Mouse (Mus musculus) limb, embryonic 14.5 days (tissue): Measurements from ENCODE around the gene Fchsd2. TPM values are rescaled to one million over a fixed set of nuclear protein-coding genes. Genes with fewer than 3 reads are reported as not detected.

ENCODE experiments used
- ATAC-seq: fragments of 200-750 bp; cut with Nextera tagmentation; 2 replicates; pipeline ENCODE4 v1.8.0; 2017; ENCODE audit warnings: low read depth, moderate number of reproducible peaks, moderate TSS enrichment; ENCODE audit not compliant: low FRiP score
- DNase-seq: peaks from one replicate; pipeline ENCODE4 v3.0.0-alpha.2; 2015; ENCODE audit warnings: low spot score
- H3K27ac ChIP-seq: fragments of 300-500 bp; sonication (generic); replicated peaks from 2 replicates; pipeline ENCODE4 v1.5.1; 2014; ENCODE audit warnings: low read depth, mild to moderate bottlenecking, low read length, moderate library complexity, mixed read lengths
- H3K27me3 ChIP-seq: fragments of 300-500 bp; sonication (generic); 2 replicates; pipeline ENCODE4 v1.6.1; 2014; ENCODE audit warnings: low read length, mixed read lengths; ENCODE audit not compliant: control insufficient read depth, insufficient read depth
- H3K36me3 ChIP-seq: fragments of 300-500 bp; sonication (generic); 2 replicates; pipeline ENCODE4 v1.6.1; 2014; ENCODE audit warnings: mild to moderate bottlenecking, low read length, moderate library complexity, mixed read lengths; ENCODE audit not compliant: control insufficient read depth, insufficient read depth
- H3K4me1 ChIP-seq: fragments of 300-500 bp; sonication (generic); 2 replicates; pipeline ENCODE4 v1.6.1; 2014; ENCODE audit warnings: antibody characterized with exemption, low read length, mixed read lengths; ENCODE audit not compliant: control insufficient read depth, insufficient read depth
- H3K4me2 ChIP-seq: fragments of 300-500 bp; sonication (generic); replicated peaks from 2 replicates; pipeline ENCODE4 v1.6.1; 2014; ENCODE audit warnings: low read depth, mild to moderate bottlenecking, low read length, moderate library complexity; ENCODE audit not compliant: severe bottlenecking
- H3K4me3 ChIP-seq: fragments of 300-500 bp; sonication (generic); replicated peaks from 2 replicates; pipeline ENCODE4 v1.5.1; 2014; ENCODE audit warnings: low read length
- H3K9ac ChIP-seq: fragments of 300-500 bp; sonication (generic); 2 replicates; pipeline ENCODE4 v1.6.1; 2014; ENCODE audit warnings: mild to moderate bottlenecking, low read depth, low read length, moderate library complexity; ENCODE audit not compliant: severe bottlenecking
- H3K9me3 ChIP-seq: fragments of 300-500 bp; sonication (generic); 2 replicates; pipeline ENCODE4 v1.6.1; 2016; ENCODE audit warnings: low read length; ENCODE audit not compliant: control insufficient read depth
- POLR2A ChIP-seq: fragments of 200-500 bp; IDR thresholded peaks from 2 replicates; pipeline ENCODE4 v1.8.0; 2012; ENCODE audit warnings: inconsistent platforms, mild to moderate bottlenecking, moderate library complexity, borderline replicate concordance; ENCODE audit not compliant: insufficient read depth, insufficient read length; ENCODE audit errors: extremely low read depth
- WGBS: fragments of 180-500 bp; shearing (Covaris S2); extraction: QIAGEN DNeasy Blood & Tissue Kit; methylation state at CpG from one replicate; pipeline ENCODE4 v1.1.7; 2014; 5-methylcytosine and 5-hydroxymethylcytosine counted together
- polyA plus RNA-seq, 2 experiments: library from polyadenylated mRNA; depleted of rRNA in 1 of 2; stranded (reverse) in 1 of 2; unstranded in 1 of 2; fragments of >200 nt; fragmentation: Nextera tagmentation in 1 of 2; extraction: Ambion mirVana in 1 of 2; gene quantifications; 2 replicates each; pipeline versions ENCODE4 v1.2.1 to v1.2.3; 2012 to 2014

Gene Fchsd2
- polyA plus RNA-seq, 2 experiments: 19.9 to 21.9 TPM

- no peaks in the 10 kb centered on the region for H3K27me3 ChIP-seq
- H3K4me3 ChIP-seq: peak overlapping the region; percentile 60
- peak; percentile 97 for DNase-seq
- peak overlapping the region; percentile 92 for H3K4me2 ChIP-seq
- H3K9me3 ChIP-seq: no peaks in the 10 kb centered on the region
- H3K36me3 ChIP-seq: peaks cover 15% of the 10 kb centered on the region; the same call in 1 of the 2 replicates
- peak; percentile 92 for ATAC-seq
- peak; percentile 33; the same call in 1 of the 2 replicates for TF ChIP-seq POLR2A
- whole genome bisulfite sequencing: 0% methylated on average over 24 of the region's 75 CpGs
- H3K9ac ChIP-seq: peak overlapping the region; percentile 78
- peaks cover 11% of the 10 kb centered on the region for H3K4me1 ChIP-seq
- H3K27ac ChIP-seq: peak overlapping the region; percentile 97
Observed at GRCm38 (mm10) chr7:101107968-101108652, 15.4 kb downstream of the Fchsd2 start.

GRCm38 (mm10) chr7:101108653-101109005 is 16.0 kb downstream of the Fchsd2 start:
- peaks cover 11% of the 10 kb centered on the region for H3K4me1 ChIP-seq
- peaks cover 19% of the 10 kb centered on the region; the same call in 1 of the 2 replicates for H3K36me3 ChIP-seq
- TF ChIP-seq POLR2A: peak; percentile 63; the same call in 1 of the 2 replicates
- H3K27ac ChIP-seq: peak overlapping the region; percentile 97
- H3K27me3 ChIP-seq: no peaks in the 10 kb centered on the region
- no peaks in the 10 kb centered on the region for H3K9me3 ChIP-seq
- H3K4me3 ChIP-seq: peak overlapping the region; percentile 60
- DNase-seq: no peak
- peak overlapping the region; percentile 78 for H3K9ac ChIP-seq
- no peak for ATAC-seq
- 0% methylated on average over 13 of the region's 35 CpGs for WGBS
- peak overlapping the region; percentile 92 for H3K4me2 ChIP-seq

GRCm38 (mm10) chr7:101109006-101109855 is 16.6 kb downstream of the Fchsd2 start:
- no peak for TF ChIP-seq POLR2A
- WGBS: under 1% methylated on average over 46 of the region's 47 CpGs
- H3K4me1 ChIP-seq: peaks cover 11% of the 10 kb centered on the region
- ATAC-seq: 0 out of 2 replicates have a peak, but pooled peaks have one; percentile 1
- H3K9ac ChIP-seq: peak overlapping the region; percentile 78
- H3K4me3 ChIP-seq: peak overlapping the region; percentile 60
- H3K9me3 ChIP-seq: no peaks in the 10 kb centered on the region
- peak overlapping the region; percentile 92 for H3K4me2 ChIP-seq
- peaks cover 20% of the 10 kb centered on the region; the same call in 1 of the 2 replicates for H3K36me3 ChIP-seq
- DNase-seq: peak; percentile 32
- no peaks in the 10 kb centered on the region for H3K27me3 ChIP-seq
- H3K27ac ChIP-seq: peak overlapping the region; percentile 97

- Histone ChIP-seq H3K27ac (peak overlapping the region; percentile 97), H3K27me3 (no peaks in the 10 kb centered on the region), H3K9ac (peak overlapping the region; percentile 78), H3K4me2 (peak overlapping the region; percentile 92), H3K36me3 (peaks cover 25% of the 10 kb centered on the region), H3K4me1 (peaks cover 11% of the 10 kb centered on the region), H3K9me3 (no peaks in the 10 kb centered on the region), H3K4me3 (peak overlapping the region; percentile 60)
- DNase-seq: no peak
- no peak for ATAC-seq
- TF ChIP-seq POLR2A: no peak
- WGBS: 13% methylated on average over 8 of the region's 8 CpGs
Observed at GRCm38 (mm10) chr7:101109856-101110350, 17.2 kb downstream of the Fchsd2 start.

- Histone ChIP-seq H3K9ac (no peak overlapping the region), H3K27me3 (no peaks in the 10 kb centered on the region), H3K4me2 (no peak overlapping the region), H3K36me3 (peaks cover 53% of the 10 kb centered on the region), H3K9me3 (no peaks in the 10 kb centered on the region), H3K4me1 (peaks cover 4% of the 10 kb centered on the region; the same call in 1 of the 2 replicates), H3K27ac (no peak overlapping the region), H3K4me3 (no peak overlapping the region)
- TF ChIP-seq POLR2A: no peak
- DNase-seq (no peak), ATAC-seq (no peak)
- WGBS: 85% methylated on average over 3 of the region's 3 CpGs
Observed at GRCm38 (mm10) chr7:101113410-101113809, 20.7 kb downstream of the Fchsd2 start.
